8 mouse cellular contexts compared by ENCODE assay signal in the genomic region with DNA sequence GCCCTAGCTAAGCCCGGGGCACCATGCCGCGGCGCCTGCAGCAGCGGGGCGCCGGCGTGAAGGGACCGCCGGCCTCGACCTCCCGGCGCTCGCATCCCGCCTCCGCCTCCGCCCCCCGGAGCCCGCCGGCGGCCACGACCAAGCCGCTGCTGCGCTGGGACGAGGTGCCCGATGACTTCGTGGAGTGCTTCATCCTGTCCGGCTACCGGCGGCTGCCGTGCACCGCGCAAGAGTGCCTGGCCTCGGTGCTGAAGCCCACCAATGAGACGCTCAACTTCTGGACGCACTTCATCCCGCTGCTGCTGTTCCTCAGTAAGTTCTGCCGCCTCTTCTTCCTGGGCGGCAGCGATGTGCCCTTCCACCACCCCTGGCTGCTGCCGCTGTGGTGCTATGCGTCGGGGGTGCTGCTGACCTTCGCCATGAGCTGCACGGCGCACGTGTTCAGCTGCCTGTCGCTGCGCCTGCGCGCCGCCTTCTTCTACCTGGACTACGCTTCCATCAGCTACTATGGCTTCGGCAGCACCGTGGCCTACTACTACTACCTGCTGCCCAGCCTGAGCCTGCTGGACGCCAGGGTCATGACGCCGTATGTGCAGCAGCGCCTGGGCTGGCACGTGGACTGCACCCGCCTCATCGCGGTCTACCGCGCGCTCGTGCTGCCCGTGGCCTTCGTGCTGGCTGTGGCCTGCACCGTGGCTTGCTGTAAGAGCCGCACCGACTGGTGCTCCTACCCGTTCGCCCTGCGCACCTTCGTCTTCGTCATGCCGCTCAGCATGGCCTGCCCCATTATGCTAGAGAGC. TPM values are rescaled to one million over a fixed set of nuclear protein-coding genes. Genes with fewer than 3 reads are reported as not detected.
DNase-seq lines count a peak whose midpoint lies in the region; ATAC-seq lines count a peak whose summit lies in the region.

No protein-coding gene starts in this region.

- peak; percentile 69 for DNase-seq in R1 (ENCODE audit: low read depth, low spot score)
- peak; percentile 69 for DNase-seq in cerebellum, adult 11 months
- DNase-seq in layer of hippocampus, postnatal 14 days (ENCODE audit: low spot score in 2 of 2) = peak; percentile 50 to 57
- no peak for DNase-seq in urinary bladder, adult 2 months (ENCODE audit: low spot score)

- peak overlapping the region; percentile 65 for H3K4me3 ChIP-seq in forebrain, embryonic 12.5 days (replicated peaks)
- H3K4me3 ChIP-seq in hindbrain, embryonic 13.5 days = peak overlapping the region; percentile 67
- peak overlapping the region; percentile 57 for H3K4me3 ChIP-seq in stomach, embryonic 15.5 days (replicated peaks)

- WGBS in forebrain, embryonic 12.5 days = 15% methylated on average over 78 of the region's 78 CpGs
- 10% methylated on average over 71 of the region's 78 CpGs for WGBS in hindbrain, embryonic 13.5 days
- WGBS in stomach, embryonic 15.5 days = 11% methylated on average over 76 of the region's 78 CpGs

- H3K4me1 ChIP-seq in forebrain, embryonic 12.5 days = peaks cover 18% of the 10 kb centered on the region
- peaks cover 28% of the 10 kb centered on the region for H3K4me1 ChIP-seq in hindbrain, embryonic 13.5 days (replicated peaks)
- peaks cover 12% of the 10 kb centered on the region for H3K4me1 ChIP-seq in stomach, embryonic 15.5 days

- H3K27ac ChIP-seq in forebrain, embryonic 12.5 days = no peak overlapping the region
- peak overlapping the region; percentile 85 for H3K27ac ChIP-seq in hindbrain, embryonic 13.5 days
- H3K27ac ChIP-seq in stomach, embryonic 15.5 days = no peak overlapping the region

- H3K9ac ChIP-seq in forebrain, embryonic 12.5 days = peak overlapping the region; percentile 75
- peak overlapping the region; percentile 86 for H3K9ac ChIP-seq in hindbrain, embryonic 13.5 days
- no peak overlapping the region for H3K9ac ChIP-seq in stomach, embryonic 15.5 days

- no peaks in the 10 kb centered on the region for H3K9me3 ChIP-seq in forebrain, embryonic 12.5 days
- no peaks in the 10 kb centered on the region for H3K9me3 ChIP-seq in hindbrain, embryonic 13.5 days
- no peaks in the 10 kb centered on the region for H3K9me3 ChIP-seq in stomach, embryonic 15.5 days

- ATAC-seq in forebrain, embryonic 12.5 days (ENCODE audit: low FRiP score) = peak; percentile 77
- ATAC-seq in hindbrain, embryonic 13.5 days (ENCODE audit: low FRiP score) = peak; percentile 71
- peak; percentile 6; the same call in 1 of the 2 replicates for ATAC-seq in megakaryocyte-erythroid progenitor cell, adult 5-6 weeks (replicated peaks; ENCODE audit: low FRiP score, low TSS enrichment, poor library complexity, severe bottlenecking)
- peak; percentile 44 for ATAC-seq in stomach, embryonic 15.5 days (ENCODE audit: insufficient read depth, low FRiP score, low read depth)

- H3K36me3 ChIP-seq in forebrain, embryonic 12.5 days (replicated peaks) = no peaks in the 10 kb centered on the region
- no peaks in the 10 kb centered on the region for H3K36me3 ChIP-seq in hindbrain, embryonic 13.5 days
- H3K36me3 ChIP-seq in stomach, embryonic 15.5 days = no peaks in the 10 kb centered on the region

- H3K4me2 ChIP-seq in forebrain, embryonic 12.5 days = peak overlapping the region; percentile 97
- H3K4me2 ChIP-seq in hindbrain, embryonic 13.5 days = peak overlapping the region; percentile 88
- peak overlapping the region; percentile 98 for H3K4me2 ChIP-seq in stomach, embryonic 15.5 days

- peaks cover 74% of the 10 kb centered on the region for H3K27me3 ChIP-seq in forebrain, embryonic 12.5 days
- H3K27me3 ChIP-seq in hindbrain, embryonic 13.5 days = peaks cover 54% of the 10 kb centered on the region
- peaks cover 64% of the 10 kb centered on the region for H3K27me3 ChIP-seq in stomach, embryonic 15.5 days (replicated peaks)

RNA-seq across cellular contexts. Expression of a gene that starts 0.7 kb away (rescaled TPM):
- 0.46 and 0.88 TPM in 2 replicates for polyA plus RNA-seq in forebrain, embryonic 12.5 days (2016; fragmentation: Nextera tagmentation; extraction: Ambion mirVana)
- 2.7 and 3.1 TPM in 2 replicates for polyA plus RNA-seq in hindbrain, embryonic 13.5 days (2015; fragmentation: Nextera tagmentation; extraction: Ambion mirVana)
- total RNA-seq in layer of hippocampus, postnatal 14 days (2021) = 10 to 100 TPM; 48.2 to 48.6 TPM
- total RNA-seq in megakaryocyte-erythroid progenitor cell, adult 5-6 weeks (2014; fragmentation: Nextera tagmentation) = 31.8 and 38.8 TPM in 2 replicates
- total RNA-seq in megakaryocyte-erythroid progenitor cell, adult 5-6 weeks (2017) = 18.1 and 22.1 TPM in 2 replicates
- polyA plus RNA-seq in stomach, embryonic 15.5 days (2015; fragmentation: Nextera tagmentation; extraction: Ambion mirVana) = 0.61 and 1.3 TPM in 2 replicates
- 0.25 and 0.44 TPM in 2 replicates for polyA plus RNA-seq in urinary bladder, adult 2 months (2012; rRNA removed)

RNA-seq across cellular contexts. Expression of a gene that starts 48.3 kb away (rescaled TPM):
- 181 and 204 TPM in 2 replicates for polyA plus RNA-seq in forebrain, embryonic 12.5 days (2016; fragmentation: Nextera tagmentation; extraction: Ambion mirVana)
- polyA plus RNA-seq in hindbrain, embryonic 13.5 days (2015; fragmentation: Nextera tagmentation; extraction: Ambion mirVana) = 156 and 158 TPM in 2 replicates
- 10 to 100 TPM; 62.6 to 69.0 TPM for total RNA-seq in layer of hippocampus, postnatal 14 days (2021)
- total RNA-seq in megakaryocyte-erythroid progenitor cell, adult 5-6 weeks (2014; fragmentation: Nextera tagmentation) = 96.6 and 116 TPM in 2 replicates
- 251 and 271 TPM in 2 replicates for total RNA-seq in megakaryocyte-erythroid progenitor cell, adult 5-6 weeks (2017)
- polyA plus RNA-seq in stomach, embryonic 15.5 days (2015; fragmentation: Nextera tagmentation; extraction: Ambion mirVana) = 123 and 140 TPM in 2 replicates
- 19.4 and 22.9 TPM in 2 replicates for polyA plus RNA-seq in urinary bladder, adult 2 months (2012; rRNA removed)

Comparison
In these comparisons a context has a peak if more than half of its experiments do, and no peak if none do; other contexts are left out.
1. ATAC-seq: peak in every context shown above with its lines; median percentile 77 in forebrain, embryonic 12.5 days; 71 in hindbrain, embryonic 13.5 days; 44 in stomach, embryonic 15.5 days; 6 in megakaryocyte-erythroid progenitor cell, adult 5-6 weeks.